Mouse (Mus musculus): ENCODE measurements around the gene Map2.

GRCm38 (mm10) chr1:66438069-66438468 lies 263.0 kb downstream of the Map2 start:
- TF ChIP-seq GATA1 (IDR thresholded peaks at IDR 0.05; ENCODE audit: low read length) (no peak), TAL1 (IDR thresholded peaks at IDR 0.05; ENCODE audit: low read length) (no peak)

Data from erythroblast, embryonic 14.5 days (primary cell).